Mouse (Mus musculus): ENCODE data around the gene Sh3yl1.

DNA sequence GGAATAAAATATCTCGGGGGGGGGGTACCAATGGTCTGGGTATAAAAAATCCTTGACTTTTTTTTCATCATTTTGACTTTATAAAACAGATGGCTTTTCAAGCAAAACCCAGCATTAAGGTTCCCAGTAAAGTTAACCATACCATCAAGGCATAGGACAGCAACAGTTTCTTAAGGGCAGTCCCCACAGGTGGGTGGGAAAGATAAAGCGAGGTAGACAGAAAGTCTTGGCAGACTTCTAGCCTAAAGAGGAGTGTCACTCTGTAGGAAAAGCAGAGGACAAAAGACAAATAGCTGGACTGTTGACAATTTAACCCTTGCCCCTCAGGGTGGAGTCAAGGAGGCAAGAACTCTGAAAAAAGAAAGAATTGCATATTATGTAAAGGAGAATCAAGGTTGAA is 1.6 kb upstream of the Sh3yl1 start:
- TF ChIP-seq POLR2A (IDR thresholded peaks at IDR 0.05; ENCODE audit: low read depth, low read length) (no peak), CTCF (conservative IDR thresholded peaks at IDR 0.05; ENCODE audit: insufficient read depth, insufficient read length, low read depth, low read length) (no peak)
